Mouse (Mus musculus) fibroblast of lung, adult 2 months (primary cell): ENCODE data around the gene Fnip1.
"Not testable (repeated sequence)": the region's sequence is repeated elsewhere in the genome, so short reads cannot be mapped to it uniquely, and the experiment has no call there.

ENCODE experiments used
- DNase-seq: peaks from one replicate; pipeline ENCODE4 v3.0.0-alpha.2; 2011; ENCODE audit warnings: low read depth

Fnip1 gene

DNA sequence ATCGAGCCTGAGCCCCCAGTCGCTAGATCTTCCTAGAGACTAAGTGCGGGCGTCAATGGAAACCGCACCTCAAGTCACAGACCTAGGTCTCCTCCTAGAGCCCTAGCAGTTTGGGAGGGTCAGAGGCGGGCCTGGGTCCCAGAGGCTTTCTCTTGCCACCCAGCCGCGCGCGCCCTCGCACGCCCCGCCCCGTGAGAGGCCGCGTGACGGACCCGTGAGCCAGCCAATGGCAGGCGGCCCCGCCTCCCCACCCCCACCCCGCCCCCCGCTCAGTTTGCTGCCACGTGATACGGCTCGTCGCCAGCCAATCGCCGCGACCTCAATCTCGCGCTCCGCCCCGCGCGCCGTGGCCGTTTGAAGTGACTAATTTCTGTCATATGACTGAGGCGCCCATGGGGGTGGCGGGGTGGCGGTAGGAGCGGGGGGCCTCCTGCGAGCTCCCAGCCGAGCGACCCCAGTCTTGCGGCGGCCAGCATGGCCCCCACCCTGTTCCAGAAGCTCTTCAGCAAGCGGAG is at the start of gene Fnip1:
Fnip1 (plus strand) TSS at position 377 of the 515 bp plus-strand sequence.
- peak; percentile 49 for DNase-seq

GRCm38 (mm10) chr11:54390386-54390785 is 47.6 kb upstream of the Fnip1 start:
- DNase-seq: no peak

- DNase-seq: no peak
These were observed 46.7 kb upstream of the Fnip1 start for GRCm38 (mm10) chr11:54391326-54391725.

- no peak for DNase-seq
These were observed 41.3 kb upstream of the Fnip1 start for GRCm38 (mm10) chr11:54396686-54397085.

DNA sequence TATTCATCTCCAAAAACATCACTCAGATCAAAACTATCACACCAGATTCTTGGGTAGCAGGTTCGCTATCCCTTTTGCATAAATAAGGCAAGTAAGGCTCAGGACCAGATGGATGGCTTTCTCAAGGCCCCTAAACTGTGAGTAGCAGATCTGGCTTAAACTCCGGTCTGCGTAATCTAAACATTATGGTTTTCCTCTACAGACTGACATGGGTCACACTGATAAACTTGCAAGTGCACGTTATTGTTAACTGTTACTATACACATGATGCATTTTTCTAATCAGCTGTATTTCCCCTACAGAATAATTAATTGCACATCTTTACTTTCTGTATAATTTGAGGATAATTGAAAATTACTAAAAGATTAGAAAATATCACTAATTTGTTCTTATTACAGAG is 39.9 kb upstream of the Fnip1 start:
- DNase-seq: no peak

GRCm38 (mm10) chr11:54400803-54401202 is 37.2 kb upstream of the Fnip1 start:
- not testable (repeated sequence) for DNase-seq

- DNase-seq: no peak
These were observed 33.1 kb upstream of the Fnip1 start for GRCm38 (mm10) chr11:54404885-54405284.

DNA sequence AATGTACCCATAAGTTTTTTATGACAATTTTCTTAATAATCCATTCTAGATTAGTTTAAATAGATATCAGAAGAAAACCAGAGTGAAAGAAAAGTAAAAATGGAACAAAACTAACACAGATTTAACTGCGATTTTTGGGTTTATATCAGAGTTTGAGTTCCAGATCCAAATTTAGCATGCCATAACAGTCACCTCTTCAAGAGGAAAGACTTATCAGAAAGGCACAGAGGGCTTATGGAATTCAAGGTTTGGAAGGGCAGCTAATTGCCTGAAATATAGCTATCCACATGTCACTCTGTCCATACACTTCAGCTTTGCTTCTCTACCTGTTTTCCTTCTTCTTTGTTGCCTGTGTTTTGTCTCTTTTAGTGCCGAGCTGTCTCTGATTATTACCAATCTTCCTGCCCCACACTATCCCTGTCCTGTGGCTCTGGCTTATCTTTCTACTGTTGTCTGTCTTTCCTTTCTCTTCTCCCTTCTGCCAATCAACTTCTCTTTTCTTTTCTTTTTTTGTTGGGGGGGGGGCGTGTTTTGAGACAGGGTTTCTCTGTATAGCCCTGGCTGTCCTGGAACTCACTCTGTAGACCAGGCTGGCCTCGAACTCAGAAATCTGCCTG is 31.0 kb upstream of the Fnip1 start:
- no peak for DNase-seq

GRCm38 (mm10) chr11:54410612-54411011 is 27.4 kb upstream of the Fnip1 start:
- DNase-seq: no peak

GRCm38 (mm10) chr11:54413017-54413416 is 25.0 kb upstream of the Fnip1 start:
- DNase-seq: peak; percentile 12

GRCm38 (mm10) chr11:54423007-54423406 is 15.0 kb upstream of the Fnip1 start:
- no peak for DNase-seq

DNA sequence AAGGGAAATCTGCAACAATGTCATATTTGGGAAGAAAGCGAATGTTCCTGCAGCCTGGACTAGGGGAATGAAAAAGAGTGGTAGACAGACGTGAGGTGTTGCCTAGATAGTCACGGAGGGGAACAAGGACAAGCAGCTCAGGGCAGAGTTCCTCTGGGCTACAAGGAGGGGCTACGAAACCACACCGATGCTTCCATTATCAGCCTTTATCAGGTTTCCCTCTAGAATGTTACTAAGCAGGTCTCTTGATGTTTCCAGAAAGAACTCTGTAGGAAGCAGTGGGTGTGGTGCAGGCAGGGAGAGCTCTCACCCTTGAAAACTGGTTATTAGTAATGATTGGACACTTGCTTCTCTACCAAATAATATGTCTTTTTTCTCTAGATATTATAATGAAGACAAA is 11.7 kb upstream of the Fnip1 start:
- DNase-seq: no peak

GRCm38 (mm10) chr11:54427138-54427537 is 10.9 kb upstream of the Fnip1 start:
- no peak for DNase-seq

GRCm38 (mm10) chr11:54427695-54428352 is 10.2 kb upstream of the Fnip1 start:
- DNase-seq: no peak

DNA sequence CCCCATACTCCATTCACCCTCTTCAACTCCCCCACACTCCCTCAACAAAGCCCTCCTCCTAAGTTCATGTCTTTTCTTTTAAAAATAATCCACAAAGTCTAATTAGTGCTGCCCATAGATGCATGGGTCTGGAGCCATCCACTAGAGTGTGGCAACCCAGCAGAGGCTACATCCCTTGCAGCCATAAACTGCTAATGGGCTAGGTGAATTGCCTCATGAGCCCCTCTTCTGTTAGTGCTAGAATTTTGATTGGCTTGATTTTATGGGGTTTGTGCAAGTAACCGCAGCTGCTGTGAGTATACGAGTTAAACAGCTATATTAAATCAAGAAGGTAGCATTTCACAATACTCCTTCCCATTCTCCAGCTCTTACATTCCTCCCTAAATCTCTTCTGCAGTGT is 8.8 kb upstream of the Fnip1 start:
- DNase-seq: no peak

GRCm38 (mm10) chr11:54435797-54436196 is 2.2 kb upstream of the Fnip1 start:
- DNase-seq: no peak

DNA sequence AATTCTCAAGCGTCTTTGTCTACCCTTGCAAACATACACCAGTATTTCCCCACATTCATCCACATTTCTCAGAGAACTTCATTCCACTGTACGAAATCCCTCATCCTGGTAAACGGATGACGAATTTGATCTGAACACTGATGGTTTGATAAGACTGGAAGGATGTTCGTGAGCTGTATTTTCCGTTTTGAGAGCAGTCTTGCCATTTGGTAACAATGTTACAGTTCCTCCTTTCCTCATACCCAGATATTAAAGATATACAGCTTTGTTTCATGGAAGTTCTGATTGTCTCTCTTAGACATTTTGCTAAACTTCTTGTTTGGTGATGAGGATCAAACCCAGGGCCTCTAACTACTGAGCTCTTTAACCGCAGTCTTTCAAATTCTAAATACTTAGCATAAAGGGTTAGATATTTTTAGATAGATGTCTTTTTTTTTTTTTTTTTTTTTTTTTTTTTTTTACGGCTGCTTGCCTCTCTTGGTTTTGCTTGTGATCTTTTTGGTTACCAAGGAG is 633 bp upstream of the Fnip1 start:
- DNase-seq: no peak

- DNase-seq: no peak
These were observed 375 bp downstream of the Fnip1 start for GRCm38 (mm10) chr11:54438366-54438781.

DNA sequence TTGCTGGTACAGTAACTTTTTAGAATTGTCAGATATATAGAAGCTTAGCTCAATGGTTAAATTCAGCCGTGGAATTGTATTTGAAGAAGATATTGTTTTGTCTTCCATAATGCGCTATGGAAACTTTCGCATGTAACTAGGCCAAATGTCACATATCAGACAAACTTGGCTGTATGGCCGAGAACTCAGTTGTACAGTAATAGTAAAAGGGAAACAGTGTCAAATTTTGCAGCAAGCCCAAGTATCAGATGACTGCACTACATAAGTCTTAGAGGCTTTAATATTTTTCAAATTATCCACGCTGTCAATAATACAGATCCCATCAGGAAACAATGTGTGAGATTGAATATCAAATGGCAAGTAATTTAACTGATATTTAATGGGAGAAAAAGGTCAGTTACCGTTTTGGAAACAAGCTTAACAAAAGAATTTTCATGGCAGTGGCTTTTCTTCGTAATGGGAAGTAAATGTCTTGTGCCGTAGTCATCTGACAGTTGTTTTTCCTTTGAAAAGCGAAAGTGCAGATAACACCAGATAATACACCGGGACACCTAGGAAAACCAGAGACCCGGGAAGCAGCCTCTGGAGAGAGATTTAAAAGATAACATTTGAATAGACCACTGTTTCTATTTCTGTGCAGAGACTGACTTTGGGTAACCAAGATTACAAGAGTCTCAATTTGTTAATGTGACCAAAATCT is 1.1 kb downstream of the Fnip1 start:
- no peak for DNase-seq

DNA sequence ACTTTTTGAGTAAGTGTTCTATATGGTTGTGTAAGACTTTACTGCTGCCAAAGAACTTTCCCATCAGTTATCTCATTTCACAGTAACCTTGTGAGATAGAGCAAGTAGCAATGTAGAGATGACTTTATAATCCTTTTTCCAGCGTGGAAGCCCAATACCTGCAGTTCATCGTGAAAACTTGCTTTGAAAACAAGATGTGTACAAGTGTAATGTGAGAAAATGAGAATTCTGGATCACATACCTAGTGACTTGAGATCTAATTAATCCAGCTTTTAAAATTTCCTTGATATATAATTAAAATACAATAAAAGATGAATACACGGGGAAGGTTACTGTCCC is 1.7 kb downstream of the Fnip1 start:
- DNase-seq: no peak

DNA sequence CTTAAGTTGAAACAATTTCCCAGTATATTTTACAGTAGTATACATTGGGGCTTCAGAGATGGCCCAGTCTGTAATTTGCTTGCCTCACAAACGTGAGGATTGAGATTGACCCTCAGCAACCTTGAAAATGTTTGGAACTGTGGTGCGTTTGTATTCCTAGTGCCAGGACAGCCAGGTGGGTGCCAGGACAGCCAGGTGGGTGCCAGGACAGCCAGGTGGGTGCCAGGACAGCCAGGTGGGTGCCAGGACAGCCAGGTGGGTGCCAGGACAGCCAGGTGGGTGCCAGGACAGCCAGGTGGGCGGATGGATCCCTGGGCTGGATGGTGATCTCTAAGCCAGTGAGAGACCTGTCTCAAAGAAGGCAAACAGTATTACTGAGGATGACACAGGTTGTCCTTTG is 12.8 kb downstream of the Fnip1 start:
- not testable (repeated sequence) for DNase-seq

DNA sequence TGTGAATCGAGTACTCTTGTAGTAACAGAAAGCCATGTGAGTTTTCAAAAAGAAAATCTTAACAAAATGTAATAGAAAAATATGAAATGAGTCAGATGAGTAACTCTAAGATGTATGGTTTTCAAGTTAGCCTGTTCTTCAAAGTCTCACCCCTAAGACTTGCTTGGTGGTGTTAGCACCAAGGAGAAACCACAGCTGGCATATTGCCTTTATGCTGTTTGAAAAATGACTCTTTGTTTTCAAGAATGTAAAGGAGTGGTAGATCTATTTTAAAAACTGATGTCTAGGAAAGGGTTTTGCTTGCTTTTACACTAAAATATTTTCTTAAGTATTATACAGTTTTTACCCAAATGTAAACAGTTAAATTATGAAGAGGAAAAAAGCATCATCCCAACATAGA is 16.5 kb downstream of the Fnip1 start:
- no peak for DNase-seq

DNA sequence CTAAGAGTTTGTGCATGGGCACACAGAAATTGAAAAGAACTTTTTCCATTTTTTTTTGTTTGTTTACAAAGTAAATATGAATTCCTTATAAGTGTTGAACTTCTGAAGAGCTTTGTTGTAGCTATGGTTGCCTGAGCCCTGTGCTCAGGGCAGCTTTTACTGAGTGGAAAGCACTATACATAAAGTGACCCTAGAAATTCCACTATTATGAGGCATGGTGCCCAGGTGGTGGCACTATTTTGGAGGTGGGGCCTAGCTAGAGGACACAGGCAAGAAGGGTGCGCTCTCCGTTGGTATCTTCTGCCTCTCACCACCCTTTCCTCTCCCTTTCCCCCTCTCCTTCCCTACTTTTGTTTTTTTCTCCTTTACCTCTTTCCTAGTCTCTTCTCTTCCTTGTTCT is 18.9 kb downstream of the Fnip1 start:
- no peak for DNase-seq
